Mouse (Mus musculus): ENCODE measurements around the gene Tia1.

DNA sequence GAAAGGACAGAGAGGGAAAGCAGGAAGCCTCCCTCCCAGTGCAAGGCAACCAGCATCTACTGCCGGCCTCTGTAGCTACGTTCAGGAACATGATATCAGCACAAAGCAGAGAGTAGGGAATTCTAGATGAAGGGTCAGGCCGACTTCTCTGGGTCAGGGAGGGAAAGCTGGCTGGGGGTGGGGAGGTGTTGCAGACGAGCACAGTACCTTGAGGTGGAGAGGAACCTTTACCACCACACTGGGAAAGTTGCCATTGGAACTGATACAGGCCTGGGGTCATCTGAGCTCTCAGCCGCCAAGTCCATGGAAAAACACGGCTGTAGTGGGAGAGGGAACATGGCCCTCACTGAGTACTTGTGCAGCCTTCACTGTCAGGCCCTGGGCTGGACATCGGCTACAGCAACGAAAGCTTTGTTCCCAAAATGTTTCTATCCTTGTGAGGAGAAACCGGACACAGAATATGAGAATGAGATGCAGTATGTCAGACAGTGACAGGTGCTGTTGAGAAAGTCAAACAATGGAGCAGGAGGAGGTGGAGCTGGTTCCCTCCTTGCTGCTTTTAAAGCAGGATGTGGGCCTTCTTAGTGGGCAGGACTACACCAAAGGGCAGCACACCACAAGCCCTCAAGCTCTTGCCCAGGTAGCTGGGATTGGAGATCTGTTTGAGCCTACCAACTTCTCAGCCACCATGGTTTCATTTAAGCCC is 71.6 kb downstream of the Tia1 start:
- no peak for TF ChIP-seq CTCF (IDR thresholded peaks at IDR 0.05; ENCODE audit: borderline replicate concordance, insufficient read depth, low read depth, low read length)
- TF ChIP-seq POLR2A (IDR thresholded peaks at IDR 0.05; ENCODE audit: borderline replicate concordance, insufficient read depth, low read length) = no peak

Measured in cerebellum, adult 2 months (tissue).